Mouse (Mus musculus): ENCODE results near the gene Edem3.

Gene Edem3

GRCm38 (mm10) chr1:151754881-151755659 is at the start of gene Edem3:
Gene Edem3 (plus strand): TSS chr1:151755371.
- DNase-seq (ENCODE audit: low spot score) = peak; percentile 99

- DNase-seq (ENCODE audit: low spot score) = peak; percentile 88
These were observed 49.3 kb upstream of the Edem3 start for GRCm38 (mm10) chr1:151705723-151706396.

- no peak for DNase-seq (ENCODE audit: low spot score)
These were observed 48.8 kb upstream of the Edem3 start for GRCm38 (mm10) chr1:151706397-151706752.

- no peak for DNase-seq (ENCODE audit: low spot score)
These were observed 46.0 kb upstream of the Edem3 start for GRCm38 (mm10) chr1:151708966-151709733.

GRCm38 (mm10) chr1:151709734-151710022 is 45.5 kb upstream of the Edem3 start:
- DNase-seq (ENCODE audit: low spot score) = no peak

GRCm38 (mm10) chr1:151710424-151711055 is 44.6 kb upstream of the Edem3 start:
- DNase-seq (ENCODE audit: low spot score) = no peak

GRCm38 (mm10) chr1:151711062-151711461 is 44.1 kb upstream of the Edem3 start:
- DNase-seq (ENCODE audit: low spot score) = no peak

GRCm38 (mm10) chr1:151712664-151713063 is 42.5 kb upstream of the Edem3 start:
- no peak for DNase-seq (ENCODE audit: low spot score)

- no peak for DNase-seq (ENCODE audit: low spot score)
These were observed 41.5 kb upstream of the Edem3 start for GRCm38 (mm10) chr1:151713622-151714021.

GRCm38 (mm10) chr1:151716024-151716710 is 39.0 kb upstream of the Edem3 start:
- peak; percentile 44 for DNase-seq (ENCODE audit: low spot score)

- DNase-seq (ENCODE audit: low spot score) = no peak
These were observed 37.5 kb upstream of the Edem3 start for GRCm38 (mm10) chr1:151717624-151718023.

GRCm38 (mm10) chr1:151718575-151718974 is 36.6 kb upstream of the Edem3 start:
- DNase-seq (ENCODE audit: low spot score) = no peak

GRCm38 (mm10) chr1:151719911-151720310 is 35.3 kb upstream of the Edem3 start:
- DNase-seq (ENCODE audit: low spot score) = no peak

GRCm38 (mm10) chr1:151720566-151720965 is 34.6 kb upstream of the Edem3 start:
- no peak for DNase-seq (ENCODE audit: low spot score)

- no peak for DNase-seq (ENCODE audit: low spot score)
These were observed 33.7 kb upstream of the Edem3 start for GRCm38 (mm10) chr1:151721357-151721983.

GRCm38 (mm10) chr1:151723771-151724170 is 31.4 kb upstream of the Edem3 start:
- no peak for DNase-seq (ENCODE audit: low spot score)

GRCm38 (mm10) chr1:151725590-151725989 is 29.6 kb upstream of the Edem3 start:
- no peak for DNase-seq (ENCODE audit: low spot score)

GRCm38 (mm10) chr1:151726358-151726757 is 28.8 kb upstream of the Edem3 start:
- no peak for DNase-seq (ENCODE audit: low spot score)

GRCm38 (mm10) chr1:151728141-151728540 is 27.0 kb upstream of the Edem3 start:
- DNase-seq (ENCODE audit: low spot score) = no peak

- DNase-seq (ENCODE audit: low spot score) = no peak
These were observed 18.0 kb upstream of the Edem3 start for GRCm38 (mm10) chr1:151737146-151737545.

- no peak for DNase-seq (ENCODE audit: low spot score)
These were observed 14.0 kb upstream of the Edem3 start for GRCm38 (mm10) chr1:151741199-151741621.
